Mouse (Mus musculus): ENCODE data around the gene Accsl. TPM values are rescaled to one million over a fixed set of nuclear protein-coding genes. Genes with fewer than 3 reads are reported as not detected.

Gene Accsl
- total RNA-seq, 1 experiment from 2014 or later, result not detected

GRCm38 (mm10) chr2:93880981-93881380 is 12.0 kb upstream of the Accsl start:
- ATAC-seq (replicated peaks; ENCODE audit: insufficient number of reproducible peaks, low FRiP score, low TSS enrichment, poor library complexity, severe bottlenecking), result no peak

DNA sequence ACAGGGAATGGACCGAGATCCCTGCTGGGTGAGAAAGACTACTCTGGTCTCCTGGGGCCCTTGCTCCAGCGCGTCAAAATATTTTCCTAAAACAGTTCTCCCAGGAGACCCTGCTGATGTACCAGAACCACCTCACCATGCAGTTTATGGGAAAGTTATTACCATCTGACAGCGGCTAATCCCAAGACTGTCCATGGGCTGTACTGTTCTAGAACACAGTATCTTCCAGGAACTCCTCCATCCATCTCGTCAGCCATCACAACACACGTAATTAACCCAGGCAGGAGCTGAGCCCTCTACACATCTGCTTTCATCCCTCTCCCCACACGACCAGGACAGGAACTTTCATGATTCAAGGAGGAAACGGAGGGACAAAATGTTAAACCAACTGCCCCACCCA is 11.5 kb upstream of the Accsl start:
- no peak for ATAC-seq (replicated peaks; ENCODE audit: insufficient number of reproducible peaks, low FRiP score, low TSS enrichment, poor library complexity, severe bottlenecking)

DNA sequence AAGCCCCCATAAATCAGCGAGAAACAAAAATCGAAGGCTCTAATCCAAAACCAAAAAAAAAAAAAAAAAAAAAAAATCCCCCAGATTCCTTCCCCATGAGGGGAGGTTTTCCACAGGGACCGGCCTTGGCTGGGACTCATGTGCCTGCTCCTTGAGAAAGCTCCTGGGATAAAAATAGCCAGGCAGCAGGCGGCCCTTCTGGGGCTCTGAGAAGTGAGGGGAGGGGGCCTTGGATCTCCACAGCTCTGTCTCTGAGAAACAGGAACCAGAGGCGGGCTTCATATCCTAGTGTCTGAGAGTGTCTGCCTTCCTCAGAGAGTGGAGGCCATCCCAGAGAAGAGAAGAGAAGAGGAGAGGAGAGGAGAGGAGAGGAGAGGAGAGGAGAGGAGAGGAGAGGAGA is 8.0 kb upstream of the Accsl start:
- no peak for ATAC-seq (replicated peaks; ENCODE audit: insufficient number of reproducible peaks, low FRiP score, low TSS enrichment, poor library complexity, severe bottlenecking)

DNA sequence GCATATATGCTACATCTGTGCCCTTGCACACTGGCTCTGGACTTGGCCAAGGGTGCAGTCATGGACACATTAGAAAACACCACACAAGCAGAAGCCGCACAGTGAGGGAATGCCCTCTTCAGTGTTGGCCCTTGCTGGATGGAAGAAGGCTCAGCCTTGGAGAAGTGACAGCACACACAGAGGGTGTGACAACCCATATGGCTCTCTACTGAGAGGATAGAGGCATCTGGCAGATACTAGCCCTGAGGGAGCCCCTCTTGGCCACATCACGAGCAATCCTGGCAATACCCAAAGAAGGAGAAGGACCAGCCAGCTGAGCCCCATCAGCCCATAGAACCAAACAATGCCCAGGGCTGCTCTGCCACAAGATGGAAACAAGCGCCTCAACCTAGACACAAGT is 5.6 kb upstream of the Accsl start:
- ATAC-seq (replicated peaks; ENCODE audit: insufficient number of reproducible peaks, low FRiP score, low TSS enrichment, poor library complexity, severe bottlenecking), result no peak

- ATAC-seq (replicated peaks; ENCODE audit: insufficient number of reproducible peaks, low FRiP score, low TSS enrichment, poor library complexity, severe bottlenecking), result no peak
Observed at GRCm38 (mm10) chr2:93874227-93874514, 5.2 kb upstream of the Accsl start.

GRCm38 (mm10) chr2:93873449-93874226 is 4.7 kb upstream of the Accsl start:
- ATAC-seq (replicated peaks; ENCODE audit: insufficient number of reproducible peaks, low FRiP score, low TSS enrichment, poor library complexity, severe bottlenecking), result no peak

DNA sequence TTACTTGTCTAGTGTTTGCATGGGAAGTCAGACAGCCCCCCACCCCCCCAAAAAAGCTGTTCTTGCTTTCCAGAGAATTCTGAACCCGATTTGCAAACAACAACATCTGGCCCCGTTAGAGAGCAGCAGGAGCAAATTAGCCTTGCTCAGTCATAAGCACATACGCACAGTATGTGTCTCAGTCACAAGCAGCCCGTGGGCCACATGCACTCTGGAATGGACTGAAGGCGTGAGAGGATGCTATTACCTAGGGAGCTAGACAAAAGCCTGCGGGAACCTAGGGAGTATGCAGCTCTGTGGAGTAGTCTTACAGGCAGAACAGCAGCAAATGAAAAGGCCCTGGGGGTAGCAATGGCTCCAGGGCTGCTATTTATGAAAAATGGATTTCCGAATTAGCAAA is 3.3 kb upstream of the Accsl start:
- ATAC-seq (replicated peaks; ENCODE audit: insufficient number of reproducible peaks, low FRiP score, low TSS enrichment, poor library complexity, severe bottlenecking), result no peak

GRCm38 (mm10) chr2:93871411-93871925 is 2.5 kb upstream of the Accsl start:
- ATAC-seq (replicated peaks; ENCODE audit: insufficient number of reproducible peaks, low FRiP score, low TSS enrichment, poor library complexity, severe bottlenecking), result no peak

DNA sequence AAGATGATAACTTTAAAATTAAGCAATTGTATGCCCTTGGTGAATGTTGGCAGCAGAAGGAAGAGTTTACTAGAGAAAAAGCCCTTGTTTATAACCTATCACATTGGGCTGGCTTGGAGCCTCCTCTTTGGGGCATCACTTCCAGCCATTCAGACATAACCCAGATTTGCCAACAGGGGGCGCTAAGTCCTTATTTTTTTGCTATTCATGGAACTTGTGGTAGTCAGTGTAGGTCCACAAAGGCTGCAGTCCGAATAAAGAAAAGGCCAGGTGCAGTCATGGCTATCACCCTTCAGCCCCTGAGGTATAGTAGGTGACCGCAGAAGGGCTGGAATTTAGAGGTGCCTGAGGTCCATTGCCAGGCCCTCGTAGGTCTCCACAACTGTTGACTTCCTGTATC is 1.9 kb upstream of the Accsl start:
- no peak for ATAC-seq (replicated peaks; ENCODE audit: insufficient number of reproducible peaks, low FRiP score, low TSS enrichment, poor library complexity, severe bottlenecking)

- no peak for ATAC-seq (replicated peaks; ENCODE audit: insufficient number of reproducible peaks, low FRiP score, low TSS enrichment, poor library complexity, severe bottlenecking)
Observed at GRCm38 (mm10) chr2:93868566-93868965, 391 bp downstream of the Accsl start.

DNA sequence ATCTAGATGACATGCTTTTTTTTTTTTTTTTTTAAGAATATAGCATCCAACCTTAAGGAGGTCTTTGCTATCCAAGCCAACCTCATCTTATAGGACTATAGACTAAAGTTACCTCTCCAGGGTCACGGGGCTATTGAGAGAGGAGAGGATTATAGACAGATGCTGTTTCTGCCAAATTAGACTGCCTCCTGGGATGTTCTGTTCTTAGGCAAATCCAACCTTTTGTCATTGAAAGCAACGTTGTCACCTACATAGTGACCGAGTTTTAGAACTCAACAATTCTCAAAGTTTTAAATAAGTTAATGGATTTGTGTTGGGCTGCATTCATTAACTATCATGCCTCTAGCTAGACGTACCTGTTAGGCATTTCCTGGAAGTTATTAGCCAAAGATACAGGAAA is 5.7 kb downstream of the Accsl start:
- ATAC-seq (replicated peaks; ENCODE audit: insufficient number of reproducible peaks, low FRiP score, low TSS enrichment, poor library complexity, severe bottlenecking), result no peak

DNA sequence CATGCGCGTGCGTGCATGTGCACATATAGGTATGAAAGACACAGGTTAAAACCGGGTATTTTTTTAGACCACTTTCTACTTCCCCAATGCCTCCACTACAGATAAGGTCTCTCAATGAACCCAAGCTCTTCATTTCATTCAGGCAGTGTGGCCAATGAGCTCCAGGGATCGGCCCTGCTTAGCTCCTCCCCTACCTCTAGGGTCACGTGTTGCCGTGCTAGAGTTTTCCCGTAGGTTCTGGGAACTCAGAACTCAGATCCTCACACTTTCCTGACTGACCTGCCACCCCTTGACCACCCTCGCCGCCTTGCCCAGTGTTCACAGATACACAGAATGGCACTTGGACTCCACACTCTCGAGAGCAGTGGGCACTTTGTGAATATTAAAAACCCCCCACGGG is 10.1 kb downstream of the Accsl start:
- no peak for ATAC-seq (replicated peaks; ENCODE audit: insufficient number of reproducible peaks, low FRiP score, low TSS enrichment, poor library complexity, severe bottlenecking)

GRCm38 (mm10) chr2:93851303-93851702 is 17.7 kb downstream of the Accsl start:
- no peak for ATAC-seq (replicated peaks; ENCODE audit: insufficient number of reproducible peaks, low FRiP score, low TSS enrichment, poor library complexity, severe bottlenecking)

GRCm38 (mm10) chr2:93850317-93850944 is 18.5 kb downstream of the Accsl start:
- peak; percentile 37; the same call in 1 of the 2 replicates for ATAC-seq (replicated peaks; ENCODE audit: insufficient number of reproducible peaks, low FRiP score, low TSS enrichment, poor library complexity, severe bottlenecking)

DNA sequence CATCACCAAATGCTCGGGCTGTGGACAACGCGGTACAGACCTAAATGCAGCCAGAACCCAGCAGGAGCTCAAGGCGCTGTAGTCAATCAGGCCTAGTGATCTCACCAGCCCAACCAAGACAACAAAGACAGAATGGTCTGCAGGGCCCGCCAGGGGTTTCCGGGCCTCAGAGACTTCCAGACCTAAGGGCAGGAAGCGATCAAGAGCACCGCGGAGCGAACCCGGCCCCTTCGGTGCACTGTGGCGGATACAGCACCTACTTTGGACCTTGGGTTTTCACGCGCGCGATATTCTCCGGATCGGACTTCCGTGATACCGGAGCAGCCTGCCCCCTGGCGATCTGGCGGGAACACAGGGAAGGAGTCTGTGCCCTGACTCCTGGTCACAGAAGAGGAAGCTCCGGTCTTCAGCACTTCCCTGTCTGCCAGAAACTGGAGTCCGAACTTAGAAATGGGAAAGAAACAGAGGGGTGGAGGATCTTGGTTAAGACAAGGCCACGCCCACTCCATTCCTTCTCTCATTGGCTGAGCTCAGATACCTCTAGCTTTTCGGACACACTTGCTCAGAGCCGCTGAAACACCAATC is 19.4 kb downstream of the Accsl start, which contains the start of gene Accs:
Accs (minus strand) TSS at position 439 of the 585 bp plus-strand sequence.
- ATAC-seq (replicated peaks; ENCODE audit: insufficient number of reproducible peaks, low FRiP score, low TSS enrichment, poor library complexity, severe bottlenecking), result peak; percentile 77

DNA sequence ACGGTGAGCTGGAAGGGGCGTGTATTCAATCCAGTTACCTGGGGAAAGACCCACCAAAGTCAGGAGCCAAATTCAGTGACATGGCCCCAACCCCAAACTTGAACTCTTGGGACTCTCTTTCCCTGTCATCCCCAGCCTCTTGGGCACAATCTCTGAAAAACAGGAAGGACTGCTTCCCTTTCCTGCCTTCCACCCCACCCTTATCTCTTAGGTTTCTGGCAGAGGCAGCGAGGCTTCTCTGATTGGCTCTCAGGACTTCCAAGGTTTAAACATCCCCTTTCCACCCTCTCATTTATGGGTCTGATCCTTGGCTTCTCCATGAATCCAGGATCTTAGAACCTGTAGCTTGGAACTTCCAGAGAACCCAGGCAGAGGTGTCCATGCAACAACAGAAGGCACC is 27.6 kb downstream of the Accsl start:
- ATAC-seq (replicated peaks; ENCODE audit: insufficient number of reproducible peaks, low FRiP score, low TSS enrichment, poor library complexity, severe bottlenecking), result no peak

DNA sequence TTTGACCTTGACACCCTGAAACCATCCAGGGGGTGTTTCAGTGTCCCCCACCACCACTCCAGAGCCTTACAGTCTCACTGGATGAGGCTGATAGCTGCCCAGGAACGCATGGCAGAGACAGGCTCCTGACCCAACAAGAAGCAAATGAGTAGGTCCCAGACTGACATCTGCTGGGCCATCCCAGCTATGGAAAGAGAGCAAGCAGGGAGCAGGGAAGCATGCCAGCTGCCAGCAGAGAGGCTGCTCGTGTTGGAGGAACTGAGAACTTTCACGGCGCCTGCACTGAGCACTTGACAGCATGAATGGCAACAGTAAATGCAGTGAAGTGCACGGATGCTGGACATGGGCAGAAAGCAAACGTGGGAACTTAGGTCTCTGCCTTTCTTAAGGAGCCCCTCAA is 28.8 kb downstream of the Accsl start:
- no peak for ATAC-seq (replicated peaks; ENCODE audit: insufficient number of reproducible peaks, low FRiP score, low TSS enrichment, poor library complexity, severe bottlenecking)

DNA sequence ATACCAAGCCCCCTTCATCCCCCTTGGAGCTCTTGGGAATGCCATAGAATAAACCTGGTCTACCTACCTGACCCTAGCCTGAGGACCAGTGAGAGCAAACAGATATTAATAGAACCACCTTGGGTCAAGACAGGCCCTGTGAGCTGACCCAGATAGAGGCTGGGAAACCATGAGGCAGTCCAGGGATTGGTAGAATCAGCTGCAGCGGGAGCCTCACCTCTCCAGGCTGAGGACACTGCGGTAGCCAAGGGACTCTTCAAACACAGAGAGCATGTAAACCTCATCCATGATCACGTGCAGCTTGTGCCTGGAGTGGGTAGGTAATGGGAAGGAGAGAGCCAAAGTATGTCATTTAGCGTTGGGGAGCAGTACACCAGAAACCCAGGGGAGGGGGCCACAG is 30.0 kb downstream of the Accsl start:
- no peak for ATAC-seq (replicated peaks; ENCODE audit: insufficient number of reproducible peaks, low FRiP score, low TSS enrichment, poor library complexity, severe bottlenecking)

DNA sequence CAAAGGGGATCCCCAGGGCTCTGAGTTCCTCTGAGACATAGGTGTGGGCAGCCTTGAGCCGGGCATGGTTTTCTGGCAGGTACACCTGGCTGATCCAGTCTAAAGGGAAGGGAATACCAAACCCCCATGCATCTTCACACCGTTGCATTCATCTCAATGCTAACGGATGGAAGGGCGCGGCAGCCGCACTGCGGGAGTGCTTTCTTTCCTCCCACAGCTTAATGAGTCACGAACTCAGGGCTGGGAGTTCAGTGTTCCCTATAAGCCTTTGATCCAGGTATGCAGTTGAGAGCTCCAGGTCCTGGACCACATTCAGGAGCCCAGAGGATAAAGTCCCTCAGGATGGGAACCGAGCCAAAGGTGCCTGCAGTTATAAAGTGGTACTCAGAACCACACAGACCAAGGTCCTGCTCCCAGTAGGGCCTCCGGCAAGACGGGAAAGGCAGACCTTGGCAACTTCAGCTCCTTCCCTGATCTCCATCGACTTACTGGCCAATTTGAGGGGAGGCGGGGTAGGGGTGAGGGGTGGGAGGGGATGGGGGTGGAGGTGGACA is 32.6 kb downstream of the Accsl start:
- no peak for ATAC-seq (replicated peaks; ENCODE audit: insufficient number of reproducible peaks, low FRiP score, low TSS enrichment, poor library complexity, severe bottlenecking)

DNA sequence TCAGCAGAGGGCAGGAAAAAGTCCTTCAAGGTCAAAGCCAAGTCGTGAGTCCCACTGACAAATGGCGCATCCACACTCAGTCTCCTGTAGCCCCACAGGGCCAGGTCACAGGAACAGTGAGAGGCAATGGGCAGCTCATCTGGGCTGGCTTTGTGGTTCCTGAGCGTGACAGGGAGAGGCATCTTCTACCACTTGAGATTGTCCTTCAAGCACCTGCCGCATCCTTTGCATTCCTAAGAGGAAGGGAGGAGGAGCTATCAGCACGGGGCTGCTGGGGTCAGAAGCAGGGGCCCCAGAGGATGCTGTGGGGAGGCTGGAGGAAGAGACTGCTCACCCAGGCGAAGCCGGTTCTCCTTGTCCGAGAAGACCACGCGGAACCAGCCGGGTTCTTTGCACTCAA is 33.4 kb downstream of the Accsl start:
- ATAC-seq (replicated peaks; ENCODE audit: insufficient number of reproducible peaks, low FRiP score, low TSS enrichment, poor library complexity, severe bottlenecking), result no peak

Data from monocyte, adult 5-6 weeks (primary cell).